ENCODE assay signal across 8 mouse cellular contexts in the genomic region with DNA sequence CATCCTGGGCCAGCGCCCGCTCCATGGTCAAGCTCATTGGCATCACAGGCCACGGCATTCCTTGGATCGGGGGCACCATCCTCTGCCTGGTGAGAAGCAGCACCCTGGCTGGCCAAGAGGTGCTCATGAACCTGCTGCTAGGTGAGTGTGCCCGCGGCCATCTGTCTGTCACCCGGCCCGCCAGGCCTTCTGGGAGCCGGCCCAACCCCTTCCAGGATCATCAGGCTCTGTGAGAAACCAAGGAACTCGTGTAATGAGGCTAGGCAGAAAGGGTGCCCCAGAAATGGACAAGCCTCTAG. TPM values are rescaled to one million over a fixed set of nuclear protein-coding genes. Genes with fewer than 3 reads are reported as not detected.
DNase-seq lines count a peak whose midpoint lies in the region; ATAC-seq lines count a peak whose summit lies in the region.

No protein-coding gene starts in this region.

- H3K4me2 ChIP-seq in forebrain, embryonic 16.5 days (ENCODE audit: low read length), result peak overlapping the region; percentile 66
- peak overlapping the region; percentile 59 for H3K4me2 ChIP-seq in liver, embryonic 13.5 days

- H3K9ac ChIP-seq in forebrain, embryonic 16.5 days (replicated peaks; ENCODE audit: low read depth, low read length), result peak overlapping the region; percentile 77
- H3K9ac ChIP-seq in liver, embryonic 13.5 days, result peak overlapping the region; percentile 61

- WGBS in forebrain, embryonic 16.5 days, result 89% methylated on average over 10 of the region's 10 CpGs
- WGBS in liver, embryonic 13.5 days (ENCODE audit: insufficient replicate concordance), result 80% methylated on average over 10 of the region's 10 CpGs

- H3K36me3 ChIP-seq in erythroblast, embryonic 14.5 days (ENCODE audit: control insufficient read depth), result peaks cover 8% of the 10 kb centered on the region; the same call in 1 of the 2 replicates
- 0 out of 2 replicates have a peak, but pooled peaks cover 2% of the 10 kb centered on the region for H3K36me3 ChIP-seq in forebrain, embryonic 16.5 days (ENCODE audit: control insufficient read depth, insufficient read depth)
- no peaks in the 10 kb centered on the region for H3K36me3 ChIP-seq in liver, embryonic 13.5 days

- peak overlapping the region; percentile 46 for H3K4me3 ChIP-seq in erythroblast, embryonic 14.5 days (replicated peaks)
- peak overlapping the region; percentile 54 for H3K4me3 ChIP-seq in forebrain, embryonic 16.5 days (replicated peaks; ENCODE audit: low read length)
- H3K4me3 ChIP-seq in liver, embryonic 13.5 days (replicated peaks), result peak overlapping the region; percentile 37

- peaks cover 75% of the 10 kb centered on the region for H3K4me1 ChIP-seq in erythroblast, embryonic 14.5 days (ENCODE audit: control insufficient read depth)
- H3K4me1 ChIP-seq in forebrain, embryonic 16.5 days (replicated peaks; ENCODE audit: control insufficient read depth, insufficient read depth, low read length), result peaks cover 14% of the 10 kb centered on the region
- peaks cover 54% of the 10 kb centered on the region for H3K4me1 ChIP-seq in liver, embryonic 13.5 days (replicated peaks)

- no peak overlapping the region for H3K27ac ChIP-seq in forebrain, embryonic 16.5 days (ENCODE audit: low read length)
- H3K27ac ChIP-seq in liver, embryonic 13.5 days, result peak overlapping the region; percentile 29

- H3K9me3 ChIP-seq in erythroblast, embryonic 14.5 days (ENCODE audit: control insufficient read depth, low read length), result 0 out of 2 replicates have a peak, but pooled peaks cover 5% of the 10 kb centered on the region
- peaks cover 3% of the 10 kb centered on the region for H3K9me3 ChIP-seq in forebrain, embryonic 16.5 days (ENCODE audit: control insufficient read depth, low read length)
- H3K9me3 ChIP-seq in liver, embryonic 13.5 days (replicated peaks), result no peaks in the 10 kb centered on the region

- peak; percentile 20 for DNase-seq in MN1 (ENCODE audit: low spot score)
- DNase-seq in liver, embryonic 13.5 days, result no peak
- DNase-seq in retina, embryonic 14.5 days (ENCODE audit: low spot score), result no peak
- no peak for DNase-seq in layer of hippocampus, adult 11-12 months (ENCODE audit: low spot score)
- no peak for DNase-seq in Muller cell, postnatal 12 days (ENCODE audit: inconsistent ontology term)

- peaks cover 4% of the 10 kb centered on the region; the same call in 1 of the 2 replicates for H3K27me3 ChIP-seq in erythroblast, embryonic 14.5 days (ENCODE audit: control insufficient read depth)
- no peaks in the 10 kb centered on the region for H3K27me3 ChIP-seq in forebrain, embryonic 16.5 days (replicated peaks; ENCODE audit: control insufficient read depth, insufficient read depth, low read length)
- no peaks in the 10 kb centered on the region for H3K27me3 ChIP-seq in liver, embryonic 13.5 days

- ATAC-seq in erythroblast, adult 5-6 weeks (replicated peaks; ENCODE audit: low FRiP score, poor library complexity, severe bottlenecking), result no peak
- no peak; the same call in 1 of the 2 replicates for ATAC-seq in forebrain, embryonic 16.5 days
- no peak for ATAC-seq in liver, embryonic 13.5 days (ENCODE audit: low read depth)

RNA-seq across cellular contexts. Expression of gene Plpp7, which starts 0.7 kb away (rescaled TPM):
- 0.32 and 0.48 TPM in 2 replicates for polyA plus RNA-seq in erythroblast, embryonic 14.5 days (2012)
- not detected in 2 replicates for total RNA-seq in erythroblast, adult 5-6 weeks (2015; ENCODE audit: low replicate concordance)
- total RNA-seq in erythroblast, adult 5-6 weeks (2017; ENCODE audit: low replicate concordance), result 0.60 TPM in 1 of 2 replicates, not detected in the other
- 19.6 and 20.6 TPM in 2 replicates for polyA plus RNA-seq in forebrain, embryonic 16.5 days (2015; fragmentation: Nextera tagmentation; extraction: Ambion mirVana)
- polyA plus RNA-seq in liver, embryonic 13.5 days (2015; fragmentation: Nextera tagmentation; extraction: Ambion mirVana), result 2.0 and 2.2 TPM in 2 replicates

RNA-seq across cellular contexts. Expression of gene Fam78a, which starts 11.4 kb away (rescaled TPM):
- 9.8 and 12.5 TPM in 2 replicates for polyA plus RNA-seq in erythroblast, embryonic 14.5 days (2012)
- total RNA-seq in erythroblast, adult 5-6 weeks (2015; ENCODE audit: low replicate concordance), result 9.6 and 16.9 TPM in 2 replicates
- total RNA-seq in erythroblast, adult 5-6 weeks (2017; ENCODE audit: low replicate concordance), result 19.7 and 23.0 TPM in 2 replicates
- 0.20 and 0.48 TPM in 2 replicates for polyA plus RNA-seq in forebrain, embryonic 16.5 days (2015; fragmentation: Nextera tagmentation; extraction: Ambion mirVana)
- 10.6 and 13.0 TPM in 2 replicates for polyA plus RNA-seq in liver, embryonic 13.5 days (2015; fragmentation: Nextera tagmentation; extraction: Ambion mirVana)

RNA-seq across cellular contexts. Expression of gene Prrc2b, which starts 54.8 kb away (rescaled TPM):
- 1.2 TPM in 2 replicates for polyA plus RNA-seq in erythroblast, embryonic 14.5 days (2012)
- 12.3 and 13.0 TPM in 2 replicates for total RNA-seq in erythroblast, adult 5-6 weeks (2015; ENCODE audit: low replicate concordance)
- total RNA-seq in erythroblast, adult 5-6 weeks (2017; ENCODE audit: low replicate concordance), result 10.8 and 13.7 TPM in 2 replicates
- 75.5 and 84.7 TPM in 2 replicates for polyA plus RNA-seq in forebrain, embryonic 16.5 days (2015; fragmentation: Nextera tagmentation; extraction: Ambion mirVana)
- polyA plus RNA-seq in liver, embryonic 13.5 days (2015; fragmentation: Nextera tagmentation; extraction: Ambion mirVana), result 6.8 and 7.7 TPM in 2 replicates
